14 mouse cellular contexts compared by ENCODE assay signal in the genomic region with DNA sequence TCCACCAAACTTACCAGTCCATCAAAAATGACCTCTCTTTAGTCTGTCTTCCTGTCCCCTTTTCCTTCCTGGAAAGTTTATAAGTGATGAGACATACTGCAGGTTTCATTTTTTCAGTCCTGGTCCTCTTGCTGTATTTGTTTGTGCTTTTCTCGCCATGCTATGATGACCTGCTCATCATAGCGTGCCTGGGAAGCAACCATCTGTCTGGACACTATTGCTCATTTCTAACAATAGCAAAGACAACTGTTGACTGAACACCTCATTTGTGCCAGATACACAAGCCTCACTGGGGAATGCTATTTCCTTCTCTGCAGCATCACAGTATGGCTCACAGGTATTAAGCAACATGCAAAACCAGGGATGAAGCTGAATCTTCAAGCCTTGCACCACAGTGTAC.
A peak's percentile ranks its signal among the peaks of the same experiment; 100 is the strongest.
DNase-seq lines count a peak whose midpoint lies in the region.
"Had no signal": no experiment of that assay in that cellular context is flagged by ENCODE, and none has a peak within 500 bp of the region (broad histone marks: within the 10 kb centered on the region; RNA-seq: fewer than 3 reads in every experiment).

No protein-coding gene starts in this region.

- peak; percentile 88 for DNase-seq in brain, adult 2 months (ENCODE audit: low read depth, low spot score)
- peak; percentile 25 to 42 for DNase-seq in cerebellum, adult 18-20 months
- DNase-seq in cerebellum, adult 9-11 months: peak; percentile 61
- DNase-seq in cerebellum, postnatal 36 days: peak; percentile 18 to 40
- no peak for DNase-seq in left cerebral cortex, postnatal 10 days (ENCODE audit: extremely low spot score in 1 of 2, low spot score in 2 of 2)
- no peak for DNase-seq in adrenal gland, adult 2 months
- DNase-seq in frontal cortex, postnatal 14 days (ENCODE audit: low spot score in 2 of 2): no peak
- DNase-seq: adrenal gland, postnatal 14 days; embryo, embryonic 11 days; gastrocnemius, postnatal 36 days; heart, adult 11 months; heart, postnatal 36 days; kidney, adult 11 months; kidney, adult 9 months had no signal

- intact Hi-C loops in left cerebral cortex, postnatal 10 days (cut with DNase I): no loop called here

Comparison
In these comparisons a context has a peak if more than half of its experiments do, and no peak if none do; other contexts are left out.
1. DNase-seq: peak in brain, adult 2 months (single experiment), cerebellum, adult 18-20 months (2 of 2), cerebellum, adult 9-11 months (single experiment) and cerebellum, postnatal 36 days (2 of 2); none in left cerebral cortex, postnatal 10 days (0 of 2), adrenal gland, adult 2 months (single experiment) and frontal cortex, postnatal 14 days (0 of 2).